Mouse (Mus musculus): ENCODE measurements around the gene Cd244a. TPM values are rescaled to one million over a fixed set of nuclear protein-coding genes. Genes with fewer than 3 reads are reported as not detected.

The Cd244a gene
- total RNA-seq, 1 experiment from 2014 or later: 239 TPM

GRCm38 (mm10) chr1:171637101-171637500 lies 78.1 kb downstream of the Cd244a start:
- ATAC-seq (replicated peaks; ENCODE audit: insufficient number of reproducible peaks, low FRiP score, low TSS enrichment, poor library complexity, severe bottlenecking): peak; percentile 68

- no peak for ATAC-seq (replicated peaks; ENCODE audit: insufficient number of reproducible peaks, low FRiP score, low TSS enrichment, poor library complexity, severe bottlenecking)
These were observed 79.7 kb downstream of the Cd244a start for GRCm38 (mm10) chr1:171638686-171639085.

- no peak for ATAC-seq (replicated peaks; ENCODE audit: insufficient number of reproducible peaks, low FRiP score, low TSS enrichment, poor library complexity, severe bottlenecking)
These were observed 81.8 kb downstream of the Cd244a start for GRCm38 (mm10) chr1:171640796-171641195.

GRCm38 (mm10) chr1:171643612-171644011 lies 84.6 kb downstream of the Cd244a start:
- ATAC-seq (replicated peaks; ENCODE audit: insufficient number of reproducible peaks, low FRiP score, low TSS enrichment, poor library complexity, severe bottlenecking): peak; percentile 68

GRCm38 (mm10) chr1:171646429-171646940 lies 87.5 kb downstream of the Cd244a start:
- peak; percentile 57 for ATAC-seq (replicated peaks; ENCODE audit: insufficient number of reproducible peaks, low FRiP score, low TSS enrichment, poor library complexity, severe bottlenecking)

GRCm38 (mm10) chr1:171647716-171648115 lies 88.7 kb downstream of the Cd244a start:
- no peak for ATAC-seq (replicated peaks; ENCODE audit: insufficient number of reproducible peaks, low FRiP score, low TSS enrichment, poor library complexity, severe bottlenecking)

GRCm38 (mm10) chr1:171648840-171649239 lies 89.8 kb downstream of the Cd244a start:
- no peak for ATAC-seq (replicated peaks; ENCODE audit: insufficient number of reproducible peaks, low FRiP score, low TSS enrichment, poor library complexity, severe bottlenecking)

- no peak for ATAC-seq (replicated peaks; ENCODE audit: insufficient number of reproducible peaks, low FRiP score, low TSS enrichment, poor library complexity, severe bottlenecking)
These were observed 93.7 kb downstream of the Cd244a start, which contains the start of gene Slamf7 for GRCm38 (mm10) chr1:171652734-171653133. TSS of gene Slamf7 (minus strand) at chr1:171653035.

GRCm38 (mm10) chr1:171658561-171658991 lies 99.6 kb downstream of the Cd244a start:
- ATAC-seq (replicated peaks; ENCODE audit: insufficient number of reproducible peaks, low FRiP score, low TSS enrichment, poor library complexity, severe bottlenecking): peak; percentile 58; the same call in 1 of the 2 replicates

Other genes starting within 250 kb of the Cd244a start
- gene Dedd, start 230.0 kb upstream of the Cd244a start, total RNA-seq (2017): 9.8 to 12.6 TPM (median 11.4 TPM) in 3 replicates
- 35.1 to 41.2 TPM (median 36.1 TPM) in 3 replicates for gene Nit1, start 213.5 kb upstream of the Cd244a start, total RNA-seq (2017)
- gene Pfdn2, start 213.5 kb upstream of the Cd244a start, total RNA-seq (2017): 26.8 to 86.9 TPM (median 34.0 TPM) in 3 replicates
- not detected in 3 replicates for gene Klhdc9, start 198.4 kb upstream of the Cd244a start, total RNA-seq (2017)
- 2.0 to 3.9 TPM (median 2.5 TPM) in 3 replicates for gene Nectin4, start 189.1 kb upstream of the Cd244a start, total RNA-seq (2017)
- 328 to 413 TPM (median 376 TPM) in 3 replicates for gene Arhgap30, start 170.2 kb upstream of the Cd244a start, total RNA-seq (2017)
- 91.6 to 117 TPM (median 94.5 TPM) in 3 replicates for gene Usf1, start 147.9 kb upstream of the Cd244a start, total RNA-seq (2017)
- gene Tstd1, start 140.3 kb upstream of the Cd244a start, total RNA-seq (2017): 3.9 to 9.0 TPM (median 4.9 TPM) in 3 replicates
- gene F11r, start 121.7 kb upstream of the Cd244a start, total RNA-seq (2017): 3.5 to 8.6 TPM (median 4.5 TPM) in 3 replicates
- gene Alyref2, start 55.7 kb upstream of the Cd244a start, total RNA-seq (2017): 10.6 to 14.2 TPM (median 11.8 TPM) in 3 replicates
- not detected in 3 replicates for gene Itln1, start 23.9 kb upstream of the Cd244a start, total RNA-seq (2017)
- gene Ly9, start 48.2 kb downstream of the Cd244a start, total RNA-seq (2017): 71.1 to 137 TPM (median 80.7 TPM) in 3 replicates
- gene Slamf7, start 93.8 kb downstream of the Cd244a start, total RNA-seq (2017): 37.7 to 95.2 TPM (median 47.4 TPM) in 3 replicates
- 279 to 329 TPM (median 318 TPM) in 3 replicates for gene Cd48, start 122.8 kb downstream of the Cd244a start, total RNA-seq (2017)
- 1.7 to 10.9 TPM (median 4.9 TPM) in 3 replicates for gene Slamf1, start 207.9 kb downstream of the Cd244a start, total RNA-seq (2017)